Mouse (Mus musculus): Measurements from ENCODE around the gene Gdi1. TPM values are rescaled to one million over a fixed set of nuclear protein-coding genes. Genes with fewer than 3 reads are reported as not detected.

The Gdi1 gene
- 923 and 936 TPM in 2 replicates for polyA plus RNA-seq (2015; fragmentation: Nextera tagmentation; extraction: Ambion mirVana)

DNA sequence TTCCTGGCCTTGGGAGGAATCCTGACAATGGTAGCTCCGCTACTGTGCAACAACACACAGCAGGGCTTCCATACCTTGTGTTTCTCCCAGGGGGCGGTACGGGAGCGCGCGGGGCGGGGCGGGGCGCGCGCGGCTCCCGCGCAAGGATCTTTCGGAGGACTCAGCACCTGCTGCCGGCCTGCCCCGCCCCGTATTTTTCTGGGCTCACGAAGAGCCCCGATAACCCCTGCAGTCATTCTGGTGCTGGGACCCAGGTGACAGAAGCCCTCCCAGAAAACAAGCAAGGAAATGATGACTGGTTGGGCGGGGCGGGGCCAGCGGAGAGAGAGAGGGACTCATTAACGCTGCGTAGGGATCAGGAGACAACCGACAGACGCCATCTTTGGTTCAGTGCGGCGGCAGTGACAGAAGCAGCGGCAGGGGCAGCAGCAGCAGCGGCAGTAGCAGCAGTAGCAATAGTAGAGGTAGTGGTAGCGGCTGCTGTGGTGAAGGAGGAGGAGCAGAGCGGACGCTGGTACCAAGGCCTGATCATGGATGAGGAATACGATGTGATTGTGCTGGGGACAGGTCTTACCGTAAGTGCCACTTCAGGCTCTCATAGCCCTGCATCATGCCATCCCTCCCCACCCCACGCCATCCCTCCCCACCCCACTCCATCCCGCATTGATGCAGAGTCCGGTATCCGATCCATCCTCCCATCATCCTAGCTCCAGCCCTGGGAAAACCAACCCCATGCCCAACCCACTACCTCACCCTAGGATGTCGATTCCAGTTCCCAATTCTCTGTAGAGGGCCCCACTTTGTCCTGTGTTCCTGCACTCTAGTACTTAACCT is at the start of gene Gdi1:
TSS of gene Gdi1 (plus strand) at position 132 of the 834 bp plus-strand sequence.
- H3K36me3 ChIP-seq, result peaks cover 37% of the 10 kb centered on the region; the same call in 1 of the 2 replicates
- peak; percentile 88 for ATAC-seq (replicated peaks)

DNA sequence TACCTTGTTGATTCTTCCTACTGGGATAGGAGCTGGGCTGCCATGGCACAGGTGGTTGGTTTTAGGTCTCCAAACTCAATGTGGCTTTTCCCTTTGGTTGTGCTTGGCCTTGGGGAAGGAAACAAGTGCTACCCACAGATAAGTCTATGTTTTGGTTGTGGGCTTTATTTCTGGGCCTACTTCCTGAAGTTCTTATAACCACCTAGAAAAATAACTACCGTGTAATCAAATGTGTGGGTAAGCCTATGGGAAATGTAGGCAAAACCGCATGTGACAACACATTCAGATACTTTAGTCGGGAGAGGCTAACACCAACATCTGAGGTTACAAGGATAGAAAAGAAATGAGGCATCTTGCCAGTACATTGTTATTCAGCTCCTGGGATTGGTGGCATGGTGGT is 47.1 kb upstream of the Gdi1 start:
- 94% methylated on average over 3 of the region's 3 CpGs for WGBS
- Histone ChIP-seq H3K9me3 (no peaks in the 10 kb centered on the region), H3K9ac (replicated peaks) (no peak overlapping the region), H3K4me1 (peaks cover 14% of the 10 kb centered on the region), H3K27ac (replicated peaks) (no peak overlapping the region), H3K4me2 (replicated peaks) (no peak overlapping the region), H3K36me3 (0 out of 2 replicates have a peak, but pooled peaks cover 3% of the 10 kb centered on the region), H3K27me3 (no peaks in the 10 kb centered on the region), H3K4me3 (no peak overlapping the region)
- no peak for ATAC-seq (replicated peaks)

More for the DNA sequence above, at the start of gene Gdi1:
- Histone ChIP-seq H3K27ac (replicated peaks) (peak within 1 kb of the TSS; percentile 96), H3K9me3 (no peaks in the 10 kb centered on the region), H3K4me1 (peaks cover 17% of the 10 kb centered on the region), H3K9ac (replicated peaks) (peak within 1 kb of the TSS; percentile 70), H3K27me3 (no peaks in the 10 kb centered on the region), H3K4me2 (replicated peaks) (peak within 1 kb of the TSS; percentile 56), H3K4me3 (peak within 1 kb of the TSS; percentile 59)
- WGBS, result 15% methylated on average over 40 of the region's 41 CpGs

DNA sequence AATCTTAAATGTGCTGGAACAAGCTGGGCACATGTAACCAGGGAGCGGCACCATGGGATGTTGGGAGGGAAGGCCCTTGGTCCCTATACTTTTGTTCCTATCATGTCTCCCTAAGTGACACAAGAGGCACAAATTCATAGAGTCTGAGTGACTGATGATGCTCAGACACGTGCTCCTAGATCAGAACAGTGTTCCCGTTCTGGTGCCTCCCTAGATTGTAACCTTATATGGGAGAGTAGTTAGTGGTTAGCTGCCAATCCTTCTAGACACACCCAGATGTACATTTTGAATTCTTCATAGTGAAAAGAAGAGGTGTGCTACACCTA is 35.1 kb upstream of the Gdi1 start:
- H3K4me2 ChIP-seq (replicated peaks), result peak overlapping the region; percentile 48
- no peaks in the 10 kb centered on the region for H3K9me3 ChIP-seq
- peak; percentile 30; the same call in 1 of the 2 replicates for ATAC-seq (replicated peaks)
- 27% methylated on average over 3 of the region's 3 CpGs for WGBS
- H3K27me3 ChIP-seq, result no peaks in the 10 kb centered on the region
- peaks cover 4% of the 10 kb centered on the region; the same call in 1 of the 2 replicates for H3K36me3 ChIP-seq
- H3K27ac ChIP-seq (replicated peaks), result peak overlapping the region; percentile 95
- peak overlapping the region; percentile 61 for H3K4me3 ChIP-seq
- peaks cover 13% of the 10 kb centered on the region for H3K4me1 ChIP-seq
- H3K9ac ChIP-seq (replicated peaks), result peak overlapping the region; percentile 55

DNA sequence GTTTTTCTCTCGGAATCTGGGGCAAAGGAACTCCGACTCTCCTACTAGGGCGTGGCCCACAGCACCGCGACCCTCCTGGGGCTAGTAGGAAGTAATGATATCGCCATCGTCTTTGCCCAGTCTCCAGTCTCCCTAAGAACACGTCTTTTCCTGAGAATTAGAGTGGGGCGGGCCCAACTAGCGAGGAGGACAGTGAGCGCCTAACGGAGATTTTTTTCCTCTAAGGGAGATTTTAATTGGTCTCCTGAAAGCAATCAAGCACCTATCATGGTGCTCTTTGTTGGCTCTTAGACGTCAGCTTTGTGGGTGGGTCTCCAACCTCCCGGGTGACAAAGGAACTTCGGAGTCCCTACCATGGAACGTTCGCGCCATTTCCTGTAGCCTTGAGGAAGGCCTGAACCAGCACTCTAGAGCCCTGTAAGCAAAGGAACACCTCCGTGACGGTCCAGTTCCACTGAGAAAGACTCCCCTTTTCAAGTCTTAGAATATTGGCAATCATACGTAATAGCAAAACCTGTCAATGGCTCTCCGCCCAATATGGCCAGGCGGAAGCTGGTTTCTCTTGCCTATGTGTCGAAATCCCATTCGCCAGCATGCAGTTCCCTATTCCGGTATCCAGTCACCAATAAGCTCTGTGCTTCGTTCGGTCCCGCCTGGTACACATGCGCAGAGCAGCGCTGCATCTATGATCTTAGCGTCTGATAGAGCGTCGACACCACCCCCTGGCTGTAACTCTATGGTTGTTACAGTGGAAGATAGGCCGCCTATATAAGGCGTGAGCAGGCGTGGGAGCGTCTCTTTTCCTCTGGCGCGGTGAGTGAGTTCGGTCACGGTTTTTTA is 34.5 kb upstream of the Gdi1 start, which contains the start of gene Rpl10:
TSS of gene Rpl10 (plus strand) at position 751 of the 840 bp plus-strand sequence.
- WGBS, result 22% methylated on average over 42 of the region's 42 CpGs
- ATAC-seq (replicated peaks), result peak; percentile 97
- peak within 1 kb of the TSS; percentile 61 for H3K4me3 ChIP-seq
- no peaks in the 10 kb centered on the region for H3K27me3 ChIP-seq
- peaks cover 4% of the 10 kb centered on the region; the same call in 1 of the 2 replicates for H3K36me3 ChIP-seq
- peak within 1 kb of the TSS; percentile 49 for H3K4me2 ChIP-seq (replicated peaks)
- H3K27ac ChIP-seq (replicated peaks), result peak within 1 kb of the TSS; percentile 95
- H3K9ac ChIP-seq (replicated peaks), result peak within 1 kb of the TSS; percentile 70
- no peaks in the 10 kb centered on the region for H3K9me3 ChIP-seq
- H3K4me1 ChIP-seq, result peaks cover 13% of the 10 kb centered on the region

DNA sequence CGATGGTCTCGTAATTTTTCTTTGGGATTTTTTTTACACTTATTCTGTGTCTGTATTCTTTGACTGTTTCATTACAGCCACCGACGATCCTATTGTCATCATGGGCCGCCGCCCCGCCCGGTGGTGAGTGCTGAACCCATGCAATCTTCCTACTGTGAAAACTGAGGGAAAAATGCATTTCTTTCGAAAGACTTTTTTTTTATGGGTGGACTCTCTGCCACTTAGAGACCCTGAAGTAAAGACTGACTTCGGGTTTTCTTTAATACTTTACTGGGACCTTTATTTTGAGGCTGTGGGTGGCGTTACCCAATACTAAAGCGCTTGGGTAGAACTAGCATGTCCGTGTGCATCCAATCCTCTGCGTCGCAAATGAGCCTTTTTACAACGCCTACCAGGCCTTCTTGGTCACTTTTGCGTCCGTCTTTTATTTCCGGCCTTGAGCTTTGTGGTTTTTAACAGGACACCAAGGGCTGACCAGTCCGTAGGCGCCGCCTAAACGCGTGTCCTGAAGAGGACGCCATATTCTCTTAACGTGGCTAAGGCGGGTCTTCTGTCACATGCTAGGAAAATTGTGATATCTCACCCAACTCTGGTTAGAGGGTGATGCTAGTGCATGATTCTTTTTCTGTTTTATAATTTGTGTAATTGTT is 33.8 kb upstream of the Gdi1 start:
- Histone ChIP-seq H3K4me3 (peak overlapping the region; percentile 61), H3K9ac (replicated peaks) (peak overlapping the region; percentile 70), H3K4me1 (peaks cover 13% of the 10 kb centered on the region), H3K9me3 (no peaks in the 10 kb centered on the region), H3K27ac (replicated peaks) (peak overlapping the region; percentile 95), H3K27me3 (no peaks in the 10 kb centered on the region), H3K4me2 (replicated peaks) (peak overlapping the region; percentile 49), H3K36me3 (peaks cover 4% of the 10 kb centered on the region; the same call in 1 of the 2 replicates)
- 18% methylated on average over 27 of the region's 27 CpGs for WGBS
- 0 out of 2 replicates have a peak, but pooled peaks have one; percentile 0 for ATAC-seq (replicated peaks)

DNA sequence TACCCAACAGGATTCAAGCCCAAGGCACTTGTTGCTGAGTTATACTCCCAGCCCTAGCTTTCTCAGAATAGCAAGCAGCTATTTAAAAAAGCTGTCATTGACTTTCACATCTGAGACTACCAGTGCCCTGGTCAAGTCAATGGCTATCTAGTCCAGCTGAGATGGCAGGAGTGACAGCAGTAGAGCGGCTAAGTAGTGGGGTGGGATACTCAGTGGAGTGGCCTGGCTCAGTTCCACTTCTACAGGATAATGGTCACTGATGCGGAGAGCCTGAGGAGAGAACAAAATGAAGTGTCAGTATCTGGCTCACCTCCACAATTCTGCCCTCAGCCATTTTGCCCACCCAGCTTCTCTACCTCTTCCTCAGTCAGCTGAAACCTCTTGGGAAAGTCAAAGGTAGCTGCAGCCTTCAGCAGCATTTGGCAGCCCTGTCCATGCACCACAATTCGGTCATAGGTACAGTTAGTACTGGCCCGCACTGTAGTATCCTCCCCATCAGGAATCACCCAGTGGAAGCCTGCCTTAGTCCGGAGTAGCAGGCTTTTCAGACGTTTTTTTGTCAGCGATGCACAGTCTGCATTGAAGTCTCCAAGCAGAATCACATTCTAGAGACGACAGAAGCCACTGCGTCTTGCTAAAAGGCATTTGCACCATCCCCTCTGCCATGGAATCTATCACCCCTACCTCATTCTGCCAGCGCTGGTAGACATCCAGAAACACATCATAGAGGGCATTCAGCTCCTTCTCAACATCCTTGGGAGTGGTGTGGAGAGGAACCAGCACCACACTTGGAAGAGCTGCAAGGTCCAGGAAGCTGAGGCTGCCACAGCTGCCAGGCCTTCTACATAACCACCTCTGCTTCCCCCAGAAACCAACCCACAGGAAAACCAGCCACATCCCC is 31.1 kb upstream of the Gdi1 start:
- Histone ChIP-seq H3K4me3 (no peak overlapping the region), H3K27me3 (no peaks in the 10 kb centered on the region), H3K4me1 (peaks cover 13% of the 10 kb centered on the region), H3K9ac (replicated peaks) (no peak overlapping the region), H3K27ac (replicated peaks) (no peak overlapping the region), H3K4me2 (replicated peaks) (no peak overlapping the region), H3K9me3 (no peaks in the 10 kb centered on the region), H3K36me3 (peaks cover 4% of the 10 kb centered on the region; the same call in 1 of the 2 replicates)
- ATAC-seq (replicated peaks), result no peak
- WGBS, result 29% methylated on average over 10 of the region's 10 CpGs

DNA sequence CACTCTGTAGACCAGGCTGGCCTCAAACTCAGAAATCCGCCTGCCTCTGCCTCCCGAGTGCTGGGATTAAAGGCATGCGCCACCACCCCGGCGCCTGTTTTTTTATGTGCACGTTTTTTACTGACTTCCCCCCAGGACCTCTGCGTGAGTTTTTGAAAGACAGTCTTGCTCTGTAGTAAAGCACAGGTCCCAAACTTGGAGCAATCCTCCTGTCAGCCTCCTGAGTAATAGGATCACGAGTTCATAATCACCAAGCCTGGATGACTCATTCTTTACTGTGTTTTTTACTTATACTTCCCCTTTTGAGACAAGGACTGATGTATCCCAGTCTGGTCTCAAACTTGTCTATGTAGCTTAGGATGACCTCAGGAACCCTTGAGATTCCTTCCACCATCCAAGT is 26.9 kb upstream of the Gdi1 start:
- H3K27ac ChIP-seq (replicated peaks), result no peak overlapping the region
- no peak overlapping the region for H3K4me3 ChIP-seq
- H3K9me3 ChIP-seq, result no peaks in the 10 kb centered on the region
- H3K4me1 ChIP-seq, result peaks cover 8% of the 10 kb centered on the region
- H3K27me3 ChIP-seq, result no peaks in the 10 kb centered on the region
- H3K4me2 ChIP-seq (replicated peaks), result no peak overlapping the region
- no peak overlapping the region for H3K9ac ChIP-seq (replicated peaks)
- peaks cover 4% of the 10 kb centered on the region; the same call in 1 of the 2 replicates for H3K36me3 ChIP-seq
- no peak for ATAC-seq (replicated peaks)
- 75% methylated on average over 8 of the region's 8 CpGs for WGBS

DNA sequence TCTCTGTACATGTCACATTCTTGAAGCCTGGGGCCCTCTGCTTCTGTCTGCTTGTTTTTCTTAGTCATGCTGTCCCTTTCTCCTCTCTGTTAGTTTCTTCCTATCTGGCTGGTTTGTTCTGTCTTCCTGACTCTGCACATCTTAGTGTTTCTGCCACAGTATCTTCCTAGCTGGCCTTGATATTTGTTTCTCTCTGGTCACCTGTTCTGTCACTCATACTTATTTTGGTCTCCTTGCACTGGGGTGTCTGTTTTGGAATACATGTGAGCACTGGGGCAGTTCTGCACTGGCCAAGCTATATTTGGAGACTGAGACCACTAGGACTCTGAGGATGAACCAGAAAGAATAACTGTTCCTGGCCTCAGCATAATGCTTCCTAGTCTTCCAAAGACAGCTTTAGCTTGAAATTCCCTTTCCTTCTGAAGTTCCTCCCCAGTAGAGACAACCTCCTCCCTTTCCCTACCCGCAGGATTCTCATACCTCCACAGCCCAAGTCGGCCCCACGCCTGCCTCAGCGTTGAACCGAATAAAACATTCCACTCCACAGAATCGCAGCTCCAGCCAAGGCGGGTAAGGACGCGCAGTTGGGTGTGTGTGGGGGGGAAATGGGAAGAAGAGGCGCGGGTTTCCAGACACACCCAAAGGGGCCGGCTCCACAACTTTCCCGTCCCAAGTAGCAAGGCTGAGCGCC is 23.6 kb upstream of the Gdi1 start:
- peak overlapping the region; percentile 67 for H3K4me2 ChIP-seq (replicated peaks)
- WGBS, result 9% methylated on average over 14 of the region's 14 CpGs
- no peaks in the 10 kb centered on the region for H3K9me3 ChIP-seq
- peak overlapping the region; percentile 86; the same call in 1 of the 2 replicates for H3K27ac ChIP-seq (replicated peaks)
- no peaks in the 10 kb centered on the region for H3K36me3 ChIP-seq
- H3K9ac ChIP-seq (replicated peaks), result peak overlapping the region; percentile 71
- ATAC-seq (replicated peaks), result 0 out of 2 replicates have a peak, but pooled peaks have one; percentile 2
- H3K4me3 ChIP-seq, result peak overlapping the region; percentile 51
- no peaks in the 10 kb centered on the region for H3K27me3 ChIP-seq
- H3K4me1 ChIP-seq, result peaks cover 19% of the 10 kb centered on the region

DNA sequence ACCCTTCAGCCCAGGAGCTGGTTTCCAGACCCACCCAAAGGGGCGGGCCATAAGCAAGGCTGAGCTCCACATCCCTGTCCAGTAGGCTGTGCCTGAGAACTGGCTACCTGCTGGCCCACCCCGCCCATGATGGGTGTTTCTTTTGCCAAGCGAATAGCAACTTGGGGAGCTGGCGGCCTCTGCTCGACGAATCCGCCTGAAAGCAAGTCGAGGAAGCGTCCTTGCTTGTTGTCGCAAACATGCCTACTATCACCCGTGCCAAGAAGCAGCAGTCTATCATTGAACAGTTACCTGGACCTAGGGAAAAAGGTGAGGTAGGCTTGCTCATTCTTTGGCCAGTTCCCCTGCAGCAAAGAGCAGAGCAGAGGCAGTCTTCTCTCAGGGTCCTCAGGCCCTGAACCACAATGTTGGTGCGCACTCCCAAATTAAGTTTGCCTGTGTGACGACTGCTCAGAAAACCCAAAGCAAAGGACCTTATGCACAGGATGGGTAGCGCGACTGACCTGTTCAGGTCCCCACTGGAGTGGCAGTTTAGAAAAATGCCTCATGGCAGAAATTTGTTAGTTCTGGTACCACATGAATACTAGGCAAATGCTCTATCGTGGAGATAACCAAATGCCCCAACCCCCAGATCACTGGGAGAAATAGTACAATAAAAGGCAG is 22.9 kb upstream of the Gdi1 start, which contains the start of the genes Taz and Dnase1l1:
TSS of gene Taz (plus strand) at position 181 of the 663 bp plus-strand sequence.
TSS of gene Dnase1l1 (minus strand) at position 606 of the 663 bp plus-strand sequence.
- peak within 1 kb of the TSS; percentile 71 for H3K9ac ChIP-seq (replicated peaks)
- 22% methylated on average over 16 of the region's 16 CpGs for WGBS
- H3K4me3 ChIP-seq, result peak within 1 kb of the TSS; percentile 51
- peaks cover 19% of the 10 kb centered on the region for H3K4me1 ChIP-seq
- H3K36me3 ChIP-seq, result no peaks in the 10 kb centered on the region
- no peaks in the 10 kb centered on the region for H3K27me3 ChIP-seq
- peak within 1 kb of the TSS; percentile 67 for H3K4me2 ChIP-seq (replicated peaks)
- H3K9me3 ChIP-seq, result no peaks in the 10 kb centered on the region
- peak; percentile 66 for ATAC-seq (replicated peaks)
- H3K27ac ChIP-seq (replicated peaks), result peak within 1 kb of the TSS; percentile 86
